Mouse (Mus musculus) layer of hippocampus, postnatal 10 days (tissue): Measurements from ENCODE around the gene Hook2. TPM values are rescaled to one million over a fixed set of nuclear protein-coding genes. Genes with fewer than 3 reads are reported as not detected.

Source experiments
- DNase-seq, 2 experiments: peaks; one replicate each; pipeline ENCODE4 v3.0.0; 2021; ENCODE audit warnings: low spot score in 2 of 2
- long read RNA-seq: library from polyadenylated mRNA; stranded (forward); transcript quantifications from one replicate; pipeline ENCODE4 v2.0.0, GENCODE M21; 2023
- total RNA-seq, 2 experiments: library from RNA; stranded (reverse); gene quantifications; 2 replicates each; pipeline ENCODE4 v1.2.3; 2021

Hook2 gene
- 10 to 100 TPM; 14.5 to 15.1 TPM for total RNA-seq
- long read RNA-seq, partial matches to known transcripts: 0 of 13 reads
- long read RNA-seq, other reads (novel, unspliced or antisense): 12 of 13 reads

DNA sequence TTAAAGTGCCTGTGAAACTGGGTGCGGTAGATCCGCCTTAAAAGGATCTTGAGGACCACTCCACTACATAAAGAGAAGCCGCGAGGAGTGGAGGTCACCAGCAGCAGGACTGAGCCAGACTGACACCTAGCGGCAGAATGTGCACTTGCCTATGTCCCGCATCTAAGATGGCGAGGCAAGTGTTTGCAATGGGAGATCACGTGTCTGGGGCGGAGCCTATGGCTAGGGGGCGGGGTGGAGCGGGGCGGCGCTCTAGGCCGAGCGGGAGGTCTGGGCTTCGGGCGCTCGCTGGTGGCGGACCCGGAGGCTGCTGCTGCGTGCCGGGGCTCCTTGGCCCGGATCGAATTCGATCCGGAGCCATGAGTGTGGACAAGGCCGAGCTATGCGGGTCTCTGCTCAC lies at the start of gene Hook2:
Gene Hook2 (plus strand): TSS at position 255 of the 400 bp plus-strand sequence.
- DNase-seq: peak; percentile 97 to 98

GRCm38 (mm10) chr8:84943699-84944098 lies 46.7 kb upstream of the Hook2 start:
- no peak for DNase-seq

GRCm38 (mm10) chr8:84944478-84945160 lies 45.8 kb upstream of the Hook2 start:
- peak; percentile 54 to 71 for DNase-seq

DNA sequence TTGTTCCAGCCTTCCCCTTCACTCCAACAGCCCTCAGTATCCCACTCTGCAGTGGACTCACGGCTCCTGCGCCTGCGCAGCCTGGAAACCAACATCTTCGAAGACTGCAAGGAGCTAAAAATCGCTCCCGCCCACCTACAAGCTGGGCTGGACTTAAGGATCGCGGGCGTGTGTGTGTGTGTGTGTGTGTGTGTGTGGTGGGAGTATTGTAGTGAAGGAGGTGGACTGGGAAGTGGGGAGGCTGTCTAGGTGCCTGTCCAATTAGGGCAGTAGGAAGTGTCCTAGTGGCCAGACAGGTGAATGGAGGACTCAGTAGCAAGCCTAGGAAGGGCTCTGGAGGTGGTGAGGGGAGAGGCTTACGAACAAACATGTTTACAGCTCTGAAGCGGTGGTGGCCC lies 45.2 kb upstream of the Hook2 start:
- peak; percentile 31 to 59 for DNase-seq

GRCm38 (mm10) chr8:84945633-84946527 lies 44.5 kb upstream of the Hook2 start:
- peak; percentile 56 to 77 for DNase-seq

DNA sequence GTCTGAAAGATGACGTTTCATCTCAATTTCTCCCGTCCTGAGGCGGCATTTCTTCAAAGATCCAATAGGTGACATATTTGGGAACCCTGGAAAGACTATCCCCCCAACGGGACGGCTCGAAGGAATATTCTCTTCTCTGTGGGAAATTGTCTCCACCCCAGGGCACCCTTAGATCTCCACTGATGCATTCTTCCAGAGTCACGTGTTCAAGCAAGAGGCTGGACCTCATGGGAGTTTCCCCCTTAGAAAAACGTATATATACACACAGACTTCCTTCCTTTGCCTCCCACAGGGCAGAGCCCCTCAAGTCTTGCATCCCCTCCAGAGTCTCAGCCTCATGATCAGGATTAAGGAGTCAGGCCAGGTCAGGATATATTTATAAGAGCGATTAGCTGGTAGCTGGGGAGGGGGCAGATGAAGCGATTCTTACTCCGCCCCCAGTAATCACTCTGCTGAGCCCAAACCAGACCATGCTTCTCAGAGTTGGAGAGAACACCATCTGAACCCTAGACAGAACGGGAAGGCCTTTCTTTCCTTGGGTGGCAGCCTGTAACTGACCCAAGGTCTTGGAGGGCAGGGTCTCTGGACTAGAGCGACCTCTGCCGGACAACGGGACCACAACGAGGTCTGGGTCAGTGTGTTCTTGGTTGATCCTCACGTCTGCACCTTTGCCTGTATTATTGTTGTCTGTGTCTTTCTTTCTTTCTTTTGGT lies 43.7 kb upstream of the Hook2 start, which contains the start of gene Rtbdn:
Gene Rtbdn (plus strand): TSS at position 464 of the 713 bp plus-strand sequence.
- DNase-seq: no peak

DNA sequence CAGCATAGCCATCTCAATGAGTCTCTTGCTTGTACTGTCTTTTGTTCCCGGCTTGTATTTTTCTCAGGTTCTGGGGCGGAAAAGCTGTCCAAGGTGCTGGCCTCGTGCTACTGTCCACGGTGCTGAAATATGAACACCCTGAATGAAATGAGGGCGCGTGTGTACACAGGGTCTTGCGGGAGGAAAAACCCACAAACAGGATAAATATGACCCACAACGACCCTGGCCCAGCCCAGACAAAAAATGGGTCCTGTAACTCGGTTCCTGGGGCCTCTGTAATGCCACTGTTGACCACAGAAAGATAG lies 43.2 kb upstream of the Hook2 start:
- no peak for DNase-seq

GRCm38 (mm10) chr8:84949753-84950152 lies 40.6 kb upstream of the Hook2 start:
- no peak for DNase-seq

- DNase-seq: no peak
These were observed 37.7 kb upstream of the Hook2 start for GRCm38 (mm10) chr8:84952612-84953255.

DNA sequence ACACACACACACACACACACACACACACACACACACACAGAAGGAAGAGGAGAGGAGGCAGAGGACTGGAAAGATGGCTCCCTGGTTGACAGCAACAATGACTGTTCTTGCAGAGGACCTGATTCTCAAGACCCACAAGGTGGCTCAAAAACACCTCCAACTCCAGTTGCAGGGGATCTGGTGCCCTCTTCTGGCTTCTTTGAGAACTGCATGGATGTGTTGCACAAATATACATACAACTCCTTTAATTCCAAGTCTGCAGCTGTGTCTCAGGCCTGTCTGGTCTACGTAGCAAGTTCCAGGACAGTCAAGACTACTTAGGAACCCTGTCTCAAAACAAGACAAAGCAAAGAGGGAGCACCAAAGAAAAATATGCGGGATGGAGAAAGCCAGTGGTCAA lies 33.6 kb upstream of the Hook2 start:
- peak; percentile 79 to 80 for DNase-seq

DNA sequence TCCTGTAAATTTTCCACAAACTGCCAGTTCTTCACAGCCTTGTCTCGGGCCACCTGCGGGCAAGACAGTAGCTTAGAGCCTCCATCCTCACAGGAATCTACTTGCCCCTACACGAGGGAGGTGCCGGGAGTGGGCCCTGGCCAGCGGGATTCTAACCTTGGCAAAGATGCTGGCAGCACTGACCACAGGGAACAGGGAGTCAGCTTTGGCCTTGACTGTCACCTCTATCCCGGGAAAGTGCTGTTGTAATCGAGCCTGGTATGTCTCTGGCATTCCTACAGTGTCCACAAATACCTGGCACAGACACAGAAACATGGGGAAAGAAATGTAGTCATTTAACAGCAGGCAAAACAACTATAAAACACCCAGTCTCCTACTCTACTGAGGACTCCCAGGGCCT lies 30.6 kb upstream of the Hook2 start:
- no peak for DNase-seq

DNA sequence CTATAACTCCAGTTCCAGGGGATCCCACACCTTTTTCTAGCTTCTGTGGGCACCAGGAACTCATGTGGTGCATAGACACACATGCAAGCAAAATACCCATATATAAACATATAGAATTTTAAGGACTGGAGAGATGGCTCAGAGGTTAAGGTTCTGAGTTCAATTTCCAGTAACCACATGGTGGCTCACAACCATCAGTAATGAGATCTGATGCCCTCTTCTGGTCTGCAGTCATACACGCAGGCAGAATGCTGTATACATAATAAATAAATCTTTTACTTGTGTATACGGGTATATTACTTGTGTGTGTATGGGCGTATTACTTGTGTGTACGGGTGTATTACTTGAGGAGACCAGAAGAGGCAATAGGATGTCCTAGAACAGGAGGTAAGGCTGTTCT lies 26.5 kb upstream of the Hook2 start:
- DNase-seq: no peak

DNA sequence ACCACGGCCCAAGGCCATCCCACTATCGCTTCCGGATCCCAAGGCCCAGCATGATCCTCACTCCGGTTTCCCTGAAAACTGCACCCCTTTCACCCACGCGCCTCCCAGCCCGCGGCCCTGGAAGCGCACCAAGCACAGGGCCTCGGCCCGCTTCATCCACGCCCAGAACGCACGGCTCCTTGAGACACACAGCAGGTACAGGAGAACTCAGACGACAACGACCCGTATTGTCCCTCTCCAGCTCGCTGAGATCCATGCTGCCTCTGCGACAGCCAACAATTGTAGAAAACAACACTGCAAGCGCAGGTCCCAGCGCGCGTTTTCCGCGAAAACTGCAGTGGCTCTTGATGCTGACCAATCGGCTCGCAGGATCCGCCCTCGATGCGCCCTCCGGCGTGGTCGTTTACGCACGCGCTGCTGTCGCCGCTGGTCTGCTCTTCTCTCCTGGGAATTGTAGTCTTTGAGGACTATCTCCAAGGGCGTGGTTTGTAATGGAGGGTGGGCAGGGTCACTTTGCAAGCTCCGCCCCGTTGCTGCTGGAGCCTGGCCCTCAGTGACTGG lies 24.6 kb upstream of the Hook2 start:
- peak; percentile 88 to 90 for DNase-seq

DNA sequence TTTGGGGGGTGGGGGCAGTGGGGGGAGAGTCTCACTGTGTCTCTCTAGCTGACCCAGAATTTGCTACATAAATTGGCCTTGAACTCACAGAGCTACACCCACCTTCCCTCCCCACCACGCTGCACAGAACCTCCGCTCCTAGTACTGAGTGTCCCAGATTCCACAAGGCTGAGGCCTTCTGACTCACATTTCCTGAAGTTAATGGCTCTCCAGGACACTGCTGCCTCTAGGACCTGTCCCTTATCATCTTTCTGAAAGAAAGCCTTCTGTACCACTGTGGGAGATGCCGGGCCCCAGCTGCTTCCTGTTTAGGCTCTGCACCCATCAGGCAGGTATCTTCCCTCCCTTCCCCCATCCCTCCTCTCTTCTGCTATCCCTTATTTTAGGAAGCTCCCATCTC lies 23.8 kb upstream of the Hook2 start:
- peak in 1 of 2 experiments; percentile 12 for DNase-seq

DNA sequence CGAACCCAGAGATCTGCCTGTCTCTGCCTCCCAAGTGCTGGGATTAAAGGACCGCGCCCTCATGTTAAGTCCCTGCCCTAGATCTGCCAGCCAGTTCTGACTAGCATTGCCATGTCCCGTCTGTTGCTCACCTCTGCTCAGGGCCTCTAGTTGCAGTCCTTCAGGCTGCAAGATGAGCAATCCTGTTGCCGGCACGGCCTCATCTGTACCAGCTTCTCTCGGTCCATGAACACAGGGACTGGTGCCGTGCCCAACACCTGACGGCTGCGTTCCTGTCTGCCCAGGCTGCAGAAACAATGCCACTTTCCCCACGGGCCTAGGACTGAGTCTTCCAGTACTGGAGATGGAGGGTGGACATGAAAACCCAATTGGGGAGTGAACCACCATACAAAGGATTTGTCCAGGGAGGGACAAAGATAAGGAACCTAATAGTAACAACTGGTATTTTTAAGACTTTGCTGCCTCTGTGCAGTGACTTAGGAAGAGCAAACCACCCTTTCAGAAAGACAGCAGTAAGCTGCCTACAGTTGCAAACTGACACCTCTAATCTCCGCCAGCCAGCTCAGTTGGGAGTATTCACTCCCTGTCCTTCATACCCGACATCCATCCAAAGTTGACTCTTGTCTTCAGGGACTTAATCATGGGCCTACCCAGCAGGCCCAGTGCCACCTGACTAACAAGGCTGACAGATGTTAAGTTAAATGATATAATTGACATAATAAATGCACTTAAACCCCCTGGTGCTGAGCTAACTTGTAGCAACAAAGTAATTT lies 22.7 kb upstream of the Hook2 start:
- DNase-seq: no peak

- no peak for DNase-seq
These were observed 21.8 kb upstream of the Hook2 start for GRCm38 (mm10) chr8:84968650-84969049.

DNA sequence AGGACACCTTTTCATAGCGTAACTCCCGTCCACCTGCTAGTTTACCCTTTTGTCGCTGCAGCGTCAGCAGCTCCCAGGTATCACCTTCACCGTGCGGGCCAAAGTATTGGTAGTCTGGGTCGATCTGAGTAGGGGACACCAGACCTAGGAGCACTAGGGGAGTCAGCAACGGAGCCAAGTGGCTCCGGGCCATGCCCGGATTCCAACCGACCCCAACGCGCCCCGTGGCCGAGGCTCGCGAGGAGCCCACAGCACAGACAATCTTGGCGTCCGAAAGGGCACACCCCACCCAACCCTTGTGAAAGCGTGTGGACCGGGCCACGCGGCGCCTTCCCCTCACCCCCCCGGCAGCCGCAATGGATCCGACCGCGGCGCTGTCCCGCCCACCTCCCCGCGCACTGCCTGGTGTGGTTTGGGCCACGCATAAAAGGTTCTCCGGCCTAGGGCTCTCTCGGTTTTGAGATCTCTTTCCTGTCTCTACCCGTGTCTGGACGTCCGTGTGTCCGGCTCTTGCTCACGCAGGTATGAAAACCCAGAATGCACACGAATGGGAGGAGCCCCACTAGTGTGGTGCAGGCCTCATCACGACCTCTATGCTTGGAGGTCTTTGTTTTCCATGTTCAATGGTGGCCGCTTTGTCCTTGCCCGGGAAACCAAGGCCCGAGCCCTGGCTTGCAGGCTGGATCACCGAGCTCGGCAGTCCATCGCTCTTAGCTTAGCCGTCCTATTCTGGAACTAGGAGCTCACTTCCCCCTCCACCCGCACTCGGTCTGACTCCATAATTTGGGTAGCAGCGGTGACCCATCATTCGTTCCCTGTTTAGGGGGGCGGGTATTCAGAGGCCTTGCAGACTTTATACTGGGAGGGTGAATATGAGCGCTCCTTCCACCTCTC lies 20.9 kb upstream of the Hook2 start, which contains the start of the genes Gm49661, Prdx2 and Rnaseh2a:
Gene Gm49661 (minus strand): TSS at position 193 of the 894 bp plus-strand sequence.
Gene Prdx2 (plus strand): TSS at position 347 of the 894 bp plus-strand sequence.
Gene Rnaseh2a (minus strand): TSS at position 527 of the 894 bp plus-strand sequence.
- peak; percentile 69 to 80 for DNase-seq

GRCm38 (mm10) chr8:84970135-84970790 lies 20.1 kb upstream of the Hook2 start:
- DNase-seq: no peak
